Mouse (Mus musculus) embryonic fibroblast, embryonic 13.5 days (primary cell): ENCODE data around the gene Hoxd10.

Experiments used
- CTCF ChIP-seq: IDR thresholded peaks from 2 replicates; pipeline ENCODE4 v1.5.1; 2011; ENCODE audit warnings: mild to moderate bottlenecking, control low read depth, low read length, moderate library complexity, borderline replicate concordance; ENCODE audit not compliant: insufficient read depth
- POLR2A ChIP-seq: IDR thresholded peaks from 2 replicates; pipeline ENCODE4 v1.6.1; 2011; ENCODE audit warnings: low read depth, mild to moderate bottlenecking, control low read depth, low read length, moderate library complexity

GRCm38 (mm10) chr2:74663291-74663925 is 28.3 kb upstream of the Hoxd10 start:
- peak; percentile 32; the same call in 1 of the 2 replicates for TF ChIP-seq CTCF
- no peak for TF ChIP-seq POLR2A
